Mouse (Mus musculus) heart, adult 18-20 months (tissue): ENCODE measurements around the gene Acsf2. TPM values are rescaled to one million over a fixed set of nuclear protein-coding genes. Genes with fewer than 3 reads are reported as not detected.

Experiments
- DNase-seq, 2 experiments: peaks; one replicate each; pipeline ENCODE4 v3.0.0; 2021 to 2022; ENCODE audit warnings: mixed read lengths in 1 of 2
- total RNA-seq, 2 experiments: library from RNA; stranded (reverse); gene quantifications; 2 replicates each; pipeline ENCODE4 v1.2.3; 2021

Gene Acsf2
- total RNA-seq, 2 experiments from 2014 or later = 30.4 to 33.5 TPM

- peak in 1 of 2 experiments; percentile 53 for DNase-seq
Measured at GRCm38 (mm10) chr11:94548041-94548784, 53.5 kb downstream of the Acsf2 start.

GRCm38 (mm10) chr11:94547271-94547670 is 54.4 kb downstream of the Acsf2 start:
- no peak for DNase-seq

- DNase-seq = no peak
Measured at GRCm38 (mm10) chr11:94546381-94546780, 55.3 kb downstream of the Acsf2 start.

- DNase-seq = no peak
Measured at GRCm38 (mm10) chr11:94544422-94544821, 57.2 kb downstream of the Acsf2 start.

- DNase-seq = peak; percentile 94 to 97
Measured at GRCm38 (mm10) chr11:94543932-94544331, 57.7 kb downstream of the Acsf2 start.

GRCm38 (mm10) chr11:94543344-94543743 is 58.3 kb downstream of the Acsf2 start:
- DNase-seq = no peak

GRCm38 (mm10) chr11:94542400-94542799 is 59.3 kb downstream of the Acsf2 start:
- no peak for DNase-seq

- DNase-seq = no peak
Measured at GRCm38 (mm10) chr11:94539761-94540160, 61.9 kb downstream of the Acsf2 start.

- no peak for DNase-seq
Measured at GRCm38 (mm10) chr11:94538733-94539292, 62.9 kb downstream of the Acsf2 start.

- no peak for DNase-seq
Measured at GRCm38 (mm10) chr11:94533171-94533570, 68.5 kb downstream of the Acsf2 start.

- DNase-seq = no peak
Measured at GRCm38 (mm10) chr11:94528879-94529278, 72.8 kb downstream of the Acsf2 start.

- peak; percentile 17 to 26 for DNase-seq
Measured at GRCm38 (mm10) chr11:94526171-94526879, 75.3 kb downstream of the Acsf2 start.

GRCm38 (mm10) chr11:94521219-94521843 is 80.3 kb downstream of the Acsf2 start, which contains the start of gene Mycbpap:
TSS of gene Mycbpap (minus strand) at chr11:94521742.
- peak; percentile 62 to 75 for DNase-seq

GRCm38 (mm10) chr11:94513452-94513851 is 88.2 kb downstream of the Acsf2 start:
- DNase-seq = no peak

GRCm38 (mm10) chr11:94508976-94509375 is 92.7 kb downstream of the Acsf2 start:
- DNase-seq = no peak

Other genes with a start within 250 kb of the Acsf2 start
- gene Abcc3, start 208.9 kb downstream of the Acsf2 start, total RNA-seq = 1 to 10 TPM; 1.7 to 1.8 TPM
- gene Cacna1g, start 127.7 kb downstream of the Acsf2 start, total RNA-seq = 10 to 100 TPM in 1 of 2 experiments, 1 to 10 TPM in 1; 8.7 to 10.1 TPM
- gene Spata20, start 115.7 kb downstream of the Acsf2 start, total RNA-seq = under 1 TPM; 0.17 to 0.54 TPM
- 10 to 100 TPM; 19.3 to 21.1 TPM for gene Epn3, start 101.9 kb downstream of the Acsf2 start, total RNA-seq
- gene Mycbpap, start 80.1 kb downstream of the Acsf2 start, total RNA-seq = 1 to 10 TPM in 1 of 2 experiments, under 1 TPM in 1; 0.67 to 1.5 TPM
- 10 to 100 TPM in 1 of 2 experiments, 1 to 10 TPM in 1; 8.5 to 10.3 TPM for gene Rsad1, start 52.6 kb downstream of the Acsf2 start, total RNA-seq
- 1 to 10 TPM; 1.4 to 3.2 TPM for gene Chad, start 36.8 kb downstream of the Acsf2 start, total RNA-seq
- gene Lrrc59, start 27.9 kb upstream of the Acsf2 start, total RNA-seq = 10 to 100 TPM; 32.0 to 32.6 TPM
- 10 to 100 TPM; 60.9 to 62.7 TPM for gene Mrpl27, start 51.9 kb upstream of the Acsf2 start, total RNA-seq
- gene Eme1, start 52.1 kb upstream of the Acsf2 start, total RNA-seq = under 1 TPM; 0.10 to 0.23 TPM
- 1 to 10 TPM; 6.1 to 6.9 TPM for gene Xylt2, start 75.6 kb upstream of the Acsf2 start, total RNA-seq
- not detected for gene Gm11541, start 102.6 kb upstream of the Acsf2 start, total RNA-seq
- 1 to 10 TPM in 1 of 2 experiments, under 1 TPM in 1; 0.98 to 1.1 TPM for gene Cdc34b, start 139.9 kb upstream of the Acsf2 start, total RNA-seq
- not detected for gene Tmem92, start 180.8 kb upstream of the Acsf2 start, total RNA-seq